Mouse (Mus musculus): ENCODE results near the gene Ptchd4.

Ptchd4 gene

GRCm38 (mm10) chr17:42315669-42316611, at the start of gene Ptchd4:
Ptchd4 (plus strand) TSS chr17:42315947.
- no peak for DNase-seq (ENCODE audit: low read depth, low spot score)

GRCm38 (mm10) chr17:42276861-42277260, 38.9 kb upstream of the Ptchd4 start:
- DNase-seq (ENCODE audit: low read depth, low spot score) = no peak

GRCm38 (mm10) chr17:42284391-42284790, 31.4 kb upstream of the Ptchd4 start:
- DNase-seq (ENCODE audit: low read depth, low spot score) = no peak

GRCm38 (mm10) chr17:42286255-42286654, 29.5 kb upstream of the Ptchd4 start:
- DNase-seq (ENCODE audit: low read depth, low spot score) = no peak

- no peak for DNase-seq (ENCODE audit: low read depth, low spot score)
Measured at GRCm38 (mm10) chr17:42290341-42290740, 25.4 kb upstream of the Ptchd4 start.

GRCm38 (mm10) chr17:42291793-42292192, 24.0 kb upstream of the Ptchd4 start:
- DNase-seq (ENCODE audit: low read depth, low spot score) = no peak

GRCm38 (mm10) chr17:42297986-42298385, 17.8 kb upstream of the Ptchd4 start:
- no peak for DNase-seq (ENCODE audit: low read depth, low spot score)

- DNase-seq (ENCODE audit: low read depth, low spot score) = no peak
Measured at GRCm38 (mm10) chr17:42299681-42300080, 16.1 kb upstream of the Ptchd4 start.

GRCm38 (mm10) chr17:42303062-42303577, 12.6 kb upstream of the Ptchd4 start:
- no peak for DNase-seq (ENCODE audit: low read depth, low spot score)

GRCm38 (mm10) chr17:42304262-42304661, 11.5 kb upstream of the Ptchd4 start:
- DNase-seq (ENCODE audit: low read depth, low spot score) = no peak

GRCm38 (mm10) chr17:42307001-42307400, 8.7 kb upstream of the Ptchd4 start:
- no peak for DNase-seq (ENCODE audit: low read depth, low spot score)

- DNase-seq (ENCODE audit: low read depth, low spot score) = no peak
Measured at GRCm38 (mm10) chr17:42310136-42310535, 5.6 kb upstream of the Ptchd4 start.

- no peak for DNase-seq (ENCODE audit: low read depth, low spot score)
Measured at GRCm38 (mm10) chr17:42316612-42316982, 850 bp downstream of the Ptchd4 start.

GRCm38 (mm10) chr17:42335787-42336186, 20.0 kb downstream of the Ptchd4 start:
- DNase-seq (ENCODE audit: low read depth, low spot score) = no peak

GRCm38 (mm10) chr17:42336571-42336970, 20.8 kb downstream of the Ptchd4 start:
- no peak for DNase-seq (ENCODE audit: low read depth, low spot score)

- DNase-seq (ENCODE audit: low read depth, low spot score) = no peak
Measured at GRCm38 (mm10) chr17:42346027-42346426, 30.3 kb downstream of the Ptchd4 start.

- DNase-seq (ENCODE audit: low read depth, low spot score) = no peak
Measured at GRCm38 (mm10) chr17:42358481-42358880, 42.7 kb downstream of the Ptchd4 start.

GRCm38 (mm10) chr17:42363085-42363710, 47.5 kb downstream of the Ptchd4 start:
- no peak for DNase-seq (ENCODE audit: low read depth, low spot score)

- DNase-seq (ENCODE audit: low read depth, low spot score) = no peak
Measured at GRCm38 (mm10) chr17:42364716-42365115, 49.0 kb downstream of the Ptchd4 start.

GRCm38 (mm10) chr17:42374881-42375280, 59.1 kb downstream of the Ptchd4 start:
- no peak for DNase-seq (ENCODE audit: low read depth, low spot score)

GRCm38 (mm10) chr17:42393086-42393485, 77.3 kb downstream of the Ptchd4 start:
- no peak for DNase-seq (ENCODE audit: low read depth, low spot score)

GRCm38 (mm10) chr17:42395299-42395698, 79.6 kb downstream of the Ptchd4 start:
- DNase-seq (ENCODE audit: low read depth, low spot score) = no peak

GRCm38 (mm10) chr17:42418449-42418848, 102.7 kb downstream of the Ptchd4 start:
- no peak for DNase-seq (ENCODE audit: low read depth, low spot score)
